Mouse (Mus musculus) spleen, adult 2 months (tissue): ENCODE data around the gene Dcx.

Source experiments
- CTCF ChIP-seq: fragments of 200-500 bp; IDR thresholded peaks from 2 replicates; pipeline ENCODE4 v1.5.1; 2011; ENCODE audit warnings: mild to moderate bottlenecking, inconsistent platforms; ENCODE audit not compliant: insufficient read depth, insufficient read length, insufficient replicate concordance; ENCODE audit errors: extremely low read depth
- POLR2A ChIP-seq: fragments of 200-500 bp; IDR thresholded peaks from 2 replicates; pipeline ENCODE4 v1.6.1; 2011; ENCODE audit warnings: low read depth, low read length, inconsistent platforms

DNA sequence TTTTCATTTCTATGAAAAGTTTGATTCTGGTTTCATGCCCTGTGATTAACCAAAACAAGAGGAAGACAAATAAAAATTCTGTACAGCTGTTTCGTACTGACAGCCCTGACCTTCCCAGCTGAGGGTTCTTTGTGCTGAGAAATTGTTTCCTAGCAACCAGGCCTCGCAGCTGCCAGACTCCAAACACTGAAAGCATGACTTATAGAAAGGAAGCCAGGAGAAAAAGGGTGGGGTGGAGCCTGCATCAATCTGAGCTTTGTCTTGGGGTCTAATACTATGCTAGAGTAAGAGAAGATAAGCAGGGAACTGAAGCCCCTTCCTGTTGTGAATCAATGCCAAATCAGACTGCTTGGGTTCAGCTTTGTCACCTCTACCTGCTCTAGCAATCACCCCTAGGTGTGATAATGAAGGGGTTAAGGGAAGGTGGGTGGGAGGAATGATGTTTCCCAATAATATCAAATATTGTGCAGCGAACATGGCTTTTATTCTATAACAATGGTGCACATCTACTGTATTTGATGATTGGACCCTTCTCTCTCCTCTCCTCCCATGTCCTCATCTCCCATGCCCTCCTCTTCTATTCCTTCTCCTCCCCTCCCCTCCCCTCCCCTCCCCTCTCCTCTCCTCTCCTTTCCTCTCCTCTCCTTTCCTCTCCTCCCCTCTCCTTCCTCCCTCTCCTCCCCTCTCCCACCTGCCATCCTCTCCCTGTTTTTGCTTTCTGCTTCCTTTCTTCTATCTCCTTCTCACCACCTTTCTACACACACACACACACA is 26.2 kb downstream of the Dcx start:
- no peak for TF ChIP-seq CTCF
- TF ChIP-seq POLR2A = no peak
